Mouse (Mus musculus) mammary gland, adult 2 months (tissue): ENCODE results near the gene Gpr165. TPM values are rescaled to one million over a fixed set of nuclear protein-coding genes. Genes with fewer than 3 reads are reported as not detected.

Experiments used
- polyA plus RNA-seq: library from polyadenylated mRNA; depleted of rRNA; stranded (reverse); fragments of >200 nt; gene quantifications from 2 replicates; pipeline ENCODE4 v1.2.3, GENCODE M21; 2012; ENCODE audit warnings: low replicate concordance; rRNA removed

Gene Gpr165
- 0.32 and 0.93 TPM in 2 replicates for polyA plus RNA-seq

GRCm38 (mm10) chrX:96712907-96713774 lies at the start of gene Gpr165:
TSS of gene Gpr165 (plus strand) at chrX:96713441.

